In the genomic region with DNA sequence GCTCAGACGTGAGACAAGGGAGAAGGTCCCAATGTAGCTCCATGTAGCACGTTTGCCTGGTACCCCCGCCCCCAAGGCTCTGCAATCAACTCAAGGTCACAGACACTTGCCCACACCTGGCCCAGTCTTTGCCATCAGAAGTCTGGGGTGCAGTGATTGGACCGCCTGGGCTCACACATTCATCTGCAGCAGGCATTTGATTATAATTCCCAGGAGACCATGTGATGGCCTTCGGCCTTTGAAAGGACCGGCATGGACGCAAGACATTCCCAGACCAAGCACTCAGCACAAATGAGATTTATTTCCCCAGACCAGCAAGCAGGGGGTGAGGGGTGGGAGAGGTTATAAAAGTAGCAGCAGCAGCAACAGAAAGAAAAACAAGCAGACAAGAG, we compare ENCODE assay signal across 8 mouse cellular contexts. TPM values are rescaled to one million over a fixed set of nuclear protein-coding genes. Genes with fewer than 3 reads are reported as not detected.
DNase-seq lines count a peak whose midpoint lies in the region; ATAC-seq lines count a peak whose summit lies in the region.

No protein-coding gene starts in this region.

- no peaks in the 10 kb centered on the region for H3K27me3 ChIP-seq in megakaryocyte, embryonic 14.5 days (replicated peaks)

- ATAC-seq in megakaryocyte, adult 5-6 weeks (ENCODE audit: poor library complexity, severe bottlenecking) = no peak
- ATAC-seq in erythroid progenitor cell, adult 5-6 weeks (replicated peaks; ENCODE audit: low FRiP score, poor library complexity, severe bottlenecking) = no peak

- H3K4me3 ChIP-seq in megakaryocyte, embryonic 14.5 days (replicated peaks) = peak overlapping the region; percentile 0

- peaks cover 11% of the 10 kb centered on the region for H3K36me3 ChIP-seq in megakaryocyte, embryonic 14.5 days (replicated peaks; ENCODE audit: low read length)

- DNase-seq in embryo, embryonic 10.5 days (ENCODE audit: low spot score) = peak; percentile 83
- DNase-seq in kidney, adult 8-10 months = peak; percentile 82 to 91
- peak; percentile 84 for DNase-seq in mesoderm, embryonic 11.5 days (ENCODE audit: low read depth, low spot score)
- DNase-seq in left cerebral cortex, adult 11 months (ENCODE audit: low spot score) = no peak
- DNase-seq in natural killer cell, adult 2 months (ENCODE audit: low spot score in 2 of 2) = no peak

- H3K4me1 ChIP-seq in megakaryocyte, embryonic 14.5 days = peaks cover 69% of the 10 kb centered on the region

- H3K9me3 ChIP-seq in megakaryocyte, embryonic 14.5 days = no peaks in the 10 kb centered on the region

RNA-seq across cellular contexts. Expression of a gene that starts 6.8 kb away (rescaled TPM):
- 10.1 and 13.2 TPM in 2 replicates for polyA plus RNA-seq in megakaryocyte, embryonic 14.5 days (2012; ENCODE audit: insufficient read depth, low replicate concordance)
- 22.5 and 23.2 TPM in 2 replicates for total RNA-seq in megakaryocyte, adult 5-6 weeks (2015)
- 107 and 126 TPM in 2 replicates for total RNA-seq in megakaryocyte, adult 5-6 weeks (2017)
- total RNA-seq in erythroid progenitor cell, adult 5-6 weeks (2015; ENCODE audit: low replicate concordance) = 14.3 and 17.7 TPM in 2 replicates
- total RNA-seq in erythroid progenitor cell, adult 5-6 weeks (2017; ENCODE audit: low replicate concordance) = 44.0 and 55.7 TPM in 2 replicates

RNA-seq across cellular contexts. Expression of a gene that starts 29.7 kb away (rescaled TPM):
- polyA plus RNA-seq in megakaryocyte, embryonic 14.5 days (2012; ENCODE audit: insufficient read depth, low replicate concordance) = 2.5 TPM in 1 of 2 replicates, not detected in the other
- 1.1 and 4.4 TPM in 2 replicates for total RNA-seq in megakaryocyte, adult 5-6 weeks (2015)
- total RNA-seq in megakaryocyte, adult 5-6 weeks (2017) = 0.26 TPM in 1 of 2 replicates, not detected in the other
- total RNA-seq in erythroid progenitor cell, adult 5-6 weeks (2015; ENCODE audit: low replicate concordance) = 17.2 TPM in 1 of 2 replicates, not detected in the other
- 1.5 and 13.5 TPM in 2 replicates for total RNA-seq in erythroid progenitor cell, adult 5-6 weeks (2017; ENCODE audit: low replicate concordance)

RNA-seq across cellular contexts. Expression of a gene that starts 50.5 kb away (rescaled TPM):
- polyA plus RNA-seq in megakaryocyte, embryonic 14.5 days (2012; ENCODE audit: insufficient read depth, low replicate concordance) = 10.4 and 37.7 TPM in 2 replicates
- total RNA-seq in megakaryocyte, adult 5-6 weeks (2015) = 96.8 and 102 TPM in 2 replicates
- total RNA-seq in megakaryocyte, adult 5-6 weeks (2017) = 103 and 116 TPM in 2 replicates
- 47.8 and 48.3 TPM in 2 replicates for total RNA-seq in erythroid progenitor cell, adult 5-6 weeks (2015; ENCODE audit: low replicate concordance)
- 28.4 and 44.2 TPM in 2 replicates for total RNA-seq in erythroid progenitor cell, adult 5-6 weeks (2017; ENCODE audit: low replicate concordance)

RNA-seq across cellular contexts. Expression of a gene that starts 51.7 kb away (rescaled TPM):
- 31.8 and 48.4 TPM in 2 replicates for polyA plus RNA-seq in megakaryocyte, embryonic 14.5 days (2012; ENCODE audit: insufficient read depth, low replicate concordance)
- 22.5 and 25.3 TPM in 2 replicates for total RNA-seq in megakaryocyte, adult 5-6 weeks (2015)
- total RNA-seq in megakaryocyte, adult 5-6 weeks (2017) = 63.1 and 83.2 TPM in 2 replicates
- total RNA-seq in erythroid progenitor cell, adult 5-6 weeks (2015; ENCODE audit: low replicate concordance) = 7.2 and 23.1 TPM in 2 replicates
- 34.8 and 64.6 TPM in 2 replicates for total RNA-seq in erythroid progenitor cell, adult 5-6 weeks (2017; ENCODE audit: low replicate concordance)

Comparison
In these comparisons a context has a peak if more than half of its experiments do, and no peak if none do; other contexts are left out.
1. DNase-seq: peak in embryo, embryonic 10.5 days (single experiment), kidney, adult 8-10 months (2 of 2) and mesoderm, embryonic 11.5 days (single experiment); none in left cerebral cortex, adult 11 months (single experiment) and natural killer cell, adult 2 months (0 of 2).